Mouse (Mus musculus) gastrocnemius, postnatal 36 days (tissue): ENCODE data around the gene Prpf8. TPM values are rescaled to one million over a fixed set of nuclear protein-coding genes. Genes with fewer than 3 reads are reported as not detected.
A peak's percentile ranks its signal among the peaks of the same experiment; 100 is the strongest.
"Not testable (repeated sequence)": the region's sequence is repeated elsewhere in the genome, so short reads cannot be mapped to it uniquely, and the experiment has no call there.

Experiments
- DNase-seq, 2 experiments: peaks; one replicate each; pipeline ENCODE4 v3.0.0; 2022
- intact Hi-C: fragments of 180-260 bp; cut with DNase I; formaldehyde crosslinking; loops from one replicate; pipeline ENCODE4 v1.15.1; 2025
- long read RNA-seq, 2 experiments: library from polyadenylated mRNA; stranded (forward); transcript quantifications; one replicate each; pipeline ENCODE4 v2.0.0; 2021
- total RNA-seq, 2 experiments: library from RNA; stranded (reverse); gene quantifications; 2 replicates each; pipeline ENCODE4 v1.2.3; 2021

Gene Prpf8
- 10 to 100 TPM; 56.1 to 64.1 TPM for total RNA-seq
- long read RNA-seq, experiment 1, partial matches to known transcripts = 13 of 13 reads
- long read RNA-seq, experiment 1, other reads (novel, unspliced or antisense) = 0 of 13 reads
- long read RNA-seq, experiment 2, partial matches to known transcripts = 9 of 10 reads
- long read RNA-seq, experiment 2, other reads (novel, unspliced or antisense) = 1 of 10 reads

GRCm38 (mm10) chr11:75486601-75487285 lies at the start of gene Prpf8:
Prpf8 (plus strand) TSS chr11:75486816.
- intact Hi-C loops = no loop called here
- peak; percentile 93 to 96 for DNase-seq

DNA sequence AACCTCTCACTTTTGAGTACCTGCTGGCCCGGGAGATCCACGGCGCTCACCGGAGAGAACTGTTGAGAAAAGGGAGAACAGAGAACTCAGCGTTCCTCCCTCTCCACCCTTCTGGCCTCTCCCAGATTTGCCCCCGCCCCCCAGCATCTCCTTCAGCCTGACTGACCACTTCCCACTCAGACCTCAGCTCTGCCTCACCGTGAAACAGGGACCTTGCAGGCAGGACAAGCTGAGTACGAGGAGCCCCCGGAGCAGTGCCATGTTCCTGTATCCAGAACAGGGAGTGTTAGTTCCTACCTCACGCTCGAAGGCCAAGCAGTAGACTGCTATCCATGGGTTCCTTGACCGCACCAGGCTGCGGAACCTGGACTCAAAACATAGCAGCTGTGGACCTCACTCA lies 48.4 kb upstream of the Prpf8 start:
- DNase-seq = no peak
- intact Hi-C loops = no loop called here

DNA sequence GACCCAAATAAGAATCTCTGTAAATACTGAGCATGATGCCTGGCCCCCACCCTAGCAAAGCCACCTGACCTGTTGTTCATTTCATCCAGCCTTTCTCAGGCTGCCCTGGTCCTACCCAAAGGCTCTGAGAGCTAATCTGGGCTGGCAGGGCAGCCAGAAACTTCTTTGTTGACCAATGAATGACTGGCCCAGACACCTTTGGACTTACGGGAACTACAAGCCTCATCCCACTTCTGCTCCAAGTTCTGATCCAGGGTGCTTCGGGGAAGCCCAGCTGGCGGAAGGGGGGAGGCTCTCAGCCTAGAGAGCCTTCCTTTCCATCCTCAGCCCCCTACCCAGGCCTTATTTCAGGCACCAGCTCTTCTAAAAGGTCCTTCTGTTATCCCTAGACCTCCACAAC lies 47.8 kb upstream of the Prpf8 start:
- intact Hi-C loops = no loop called here
- no peak for DNase-seq

- no peak for DNase-seq
Observed at GRCm38 (mm10) chr11:75439363-75439762, 47.3 kb upstream of the Prpf8 start, which contains the start of gene Serpinf2. Serpinf2 (minus strand) TSS chr11:75439591.

DNA sequence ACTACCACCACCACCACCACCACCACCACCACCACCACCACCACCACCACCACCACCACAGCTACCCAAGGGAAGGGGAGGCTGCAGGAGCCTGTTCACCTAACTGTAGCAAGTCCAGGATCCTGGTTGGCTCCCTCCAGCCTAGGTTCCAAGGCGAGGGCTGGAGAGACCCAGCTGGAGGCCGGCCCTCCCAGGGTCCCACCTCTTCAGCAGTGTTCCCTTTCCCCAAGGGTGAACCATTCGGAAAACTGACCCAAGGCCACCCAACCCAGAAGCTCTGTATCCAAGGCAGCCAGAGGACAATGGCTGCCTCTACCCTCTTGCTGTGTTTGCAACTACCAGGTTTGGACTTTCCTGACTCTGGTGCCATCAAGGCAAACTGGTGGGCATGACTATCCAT lies 46.7 kb upstream of the Prpf8 start:
- intact Hi-C loops = no loop called here
- no peak for DNase-seq

More at GRCm38 (mm10) chr11:75439363-75439762, 47.3 kb upstream of the Prpf8 start, which contains the start of gene Serpinf2:
- intact Hi-C loops = no loop called here

DNA sequence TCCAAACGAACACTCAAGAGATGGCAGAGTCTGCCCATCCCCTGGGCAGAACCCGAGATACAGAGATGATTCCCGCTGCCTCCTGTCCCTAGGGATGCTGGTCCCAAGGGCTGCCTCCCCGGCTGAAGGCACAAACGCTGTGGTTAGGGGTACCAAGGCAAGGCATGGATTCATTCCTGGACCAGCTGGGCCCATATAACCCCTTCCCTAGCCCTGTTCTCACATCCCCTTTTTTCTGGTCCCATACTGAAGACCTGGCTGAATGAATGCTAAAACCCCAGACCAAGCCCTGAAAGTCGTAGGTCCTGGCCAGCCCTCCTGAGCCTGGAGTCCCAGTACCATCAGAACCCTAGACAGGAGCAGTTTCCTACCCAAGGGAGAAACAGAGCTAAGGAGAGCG lies 45.6 kb upstream of the Prpf8 start:
- intact Hi-C loops = no loop called here
- no peak for DNase-seq

- no peak for DNase-seq
- intact Hi-C loops = no loop called here
Observed at GRCm38 (mm10) chr11:75441601-75442000, 45.0 kb upstream of the Prpf8 start.

DNA sequence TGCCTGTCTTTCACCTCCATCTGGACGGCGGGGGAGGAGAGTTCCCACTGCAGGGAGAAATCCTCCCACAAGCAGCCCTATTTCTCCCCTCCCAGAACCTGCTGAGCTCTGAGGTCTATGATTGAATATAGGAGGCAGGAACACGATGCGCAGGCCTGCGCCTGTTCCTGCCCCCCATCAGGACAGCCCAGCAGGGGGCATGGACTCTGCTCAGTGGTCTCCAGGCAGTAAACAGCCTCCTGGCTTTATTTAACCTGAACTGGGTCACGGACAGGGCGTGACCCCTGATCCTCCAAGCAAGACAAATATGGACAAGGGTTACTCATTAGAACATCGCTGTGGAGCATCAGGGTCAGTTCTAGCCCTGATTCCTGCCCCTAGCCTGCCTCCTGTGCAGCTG lies 42.9 kb upstream of the Prpf8 start:
- DNase-seq = no peak
- intact Hi-C loops = no loop called here

DNA sequence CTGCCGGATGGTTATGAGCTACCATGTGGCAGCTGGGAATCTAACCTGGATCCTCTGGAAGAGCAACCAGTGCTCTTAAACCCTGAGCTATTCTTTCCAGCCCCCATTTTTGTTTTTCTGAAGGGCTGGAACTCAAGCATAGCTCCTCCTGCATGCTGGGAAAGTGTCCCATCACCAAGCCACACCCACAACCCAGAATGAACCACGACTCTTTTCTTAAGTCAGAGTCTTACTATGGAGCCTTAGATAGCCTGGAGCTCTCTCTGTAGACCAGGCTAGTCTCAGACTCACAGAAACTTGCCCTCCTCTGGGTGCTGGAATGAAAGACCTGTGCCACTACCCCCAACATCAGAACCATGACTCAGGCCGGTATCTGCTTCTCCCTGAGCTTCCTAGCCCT lies 38.0 kb upstream of the Prpf8 start:
- no peak for DNase-seq
- intact Hi-C loops = no loop called here

GRCm38 (mm10) chr11:75449695-75450094 lies 36.9 kb upstream of the Prpf8 start:
- DNase-seq = no peak
- intact Hi-C loops = loop anchor here (5.0 kb wide), 1 partner anchor 47 kb away; no protein-coding TSS in a partner anchor

DNA sequence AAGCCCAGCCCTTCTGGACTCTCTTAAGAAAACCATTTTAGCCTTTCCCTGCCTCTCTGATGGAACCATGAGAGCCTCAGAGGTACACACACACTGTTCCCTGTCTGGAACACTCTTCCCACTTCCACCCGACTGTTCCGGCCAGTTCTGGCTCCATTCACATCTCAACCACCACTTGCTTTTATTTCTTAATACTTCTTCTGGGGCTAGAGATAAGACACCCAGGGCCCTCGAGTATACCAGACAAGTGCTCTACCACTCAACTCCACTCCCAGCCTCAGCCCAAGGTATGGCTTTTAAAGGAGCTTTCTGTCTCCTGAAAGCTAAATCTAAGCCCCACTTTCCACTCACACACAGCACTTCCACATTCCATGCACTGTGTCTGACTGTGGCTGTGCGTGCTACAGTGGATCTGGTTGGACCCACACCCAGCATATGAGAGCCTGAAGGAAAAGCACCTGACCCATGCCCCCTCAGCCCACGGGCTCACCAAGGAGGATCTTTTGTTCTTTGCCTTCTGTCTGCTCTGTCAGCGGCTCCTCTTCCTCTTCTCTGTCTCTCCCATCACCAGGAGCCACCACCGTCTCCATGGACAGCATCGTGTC lies 36.2 kb upstream of the Prpf8 start:
- intact Hi-C loops = loop anchor here (5.0 kb wide), 1 partner anchor 48 kb away; no protein-coding TSS in a partner anchor
- DNase-seq = no peak

DNA sequence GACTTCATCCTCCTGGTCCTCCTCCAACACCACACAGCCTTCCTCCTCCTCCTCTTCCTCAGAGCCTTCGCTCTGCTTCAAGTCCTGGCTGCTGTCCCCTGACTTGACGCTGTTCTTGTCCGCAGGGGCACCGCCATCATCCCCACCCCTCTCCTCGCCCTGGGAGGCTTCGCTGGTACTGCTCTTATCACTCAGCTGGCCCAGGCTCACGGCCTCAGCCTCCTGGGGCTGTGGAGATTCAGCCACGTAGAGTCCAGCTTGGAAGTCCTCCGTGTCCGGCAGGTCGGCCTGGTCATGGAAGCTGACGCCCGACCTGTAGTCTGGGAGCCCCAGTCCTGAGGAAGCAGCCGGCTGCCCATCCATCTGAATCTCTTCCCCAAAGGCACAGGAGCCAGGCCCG lies 35.7 kb upstream of the Prpf8 start:
- intact Hi-C loops = loop anchor here (5.0 kb wide), 1 partner anchor 49 kb away; no protein-coding TSS in a partner anchor
- no peak for DNase-seq

DNA sequence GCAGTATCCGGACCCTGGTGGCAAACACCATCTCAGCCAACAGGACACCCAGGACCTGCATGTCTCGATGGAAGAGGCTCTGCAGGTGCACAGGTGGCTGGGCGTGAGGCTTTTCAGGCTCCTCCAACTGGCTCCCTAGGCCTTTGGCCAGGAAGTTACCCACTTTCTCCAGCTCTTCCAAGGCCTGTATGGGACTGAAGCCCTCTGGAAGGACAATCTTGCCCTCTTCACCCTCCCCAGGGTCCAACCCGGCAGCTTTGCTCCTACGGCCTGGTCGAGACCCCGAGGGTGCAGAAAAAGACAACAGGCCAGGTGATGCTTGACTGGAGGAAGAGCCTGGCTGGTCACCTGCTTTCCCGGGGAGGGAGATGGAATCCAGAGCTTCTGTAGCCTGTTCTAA lies 34.5 kb upstream of the Prpf8 start:
- intact Hi-C loops = loop anchor here (5.0 kb wide), 1 partner anchor 50 kb away; no protein-coding TSS in a partner anchor

DNA sequence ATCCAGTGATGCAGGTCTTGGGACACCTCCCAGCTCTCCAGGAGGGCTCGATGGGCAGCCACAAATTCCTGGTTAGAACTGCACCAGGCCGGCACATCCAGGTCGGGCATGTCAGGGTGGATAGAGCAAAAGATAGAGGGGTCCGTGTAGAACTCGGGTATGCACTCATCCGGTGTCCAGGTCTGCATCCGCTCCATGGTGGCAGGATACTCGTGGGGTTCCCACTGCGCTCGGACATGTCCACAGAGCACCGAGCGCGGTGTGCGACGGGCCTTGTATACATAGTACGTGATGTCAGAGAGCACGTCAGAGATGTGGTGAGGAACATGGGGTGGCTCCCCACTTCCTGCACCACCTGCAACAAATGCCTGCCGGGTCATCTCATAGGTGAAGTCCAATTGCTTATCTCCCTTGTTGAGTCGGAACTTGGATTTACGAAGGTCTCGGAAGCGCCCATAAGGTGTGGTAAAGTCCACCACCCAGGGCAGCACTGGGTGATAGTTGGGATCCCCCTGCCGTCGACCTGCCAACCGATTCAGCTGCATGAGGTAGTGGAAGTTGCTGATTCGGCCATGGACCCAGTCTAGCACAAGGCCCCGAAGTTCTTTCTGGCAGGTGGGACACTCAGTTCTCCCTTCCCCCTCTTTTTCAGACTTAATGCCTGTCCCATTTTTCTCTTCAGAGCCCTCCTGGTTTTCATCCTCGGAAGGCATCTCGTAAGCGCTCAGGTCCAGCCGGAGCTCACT lies 33.6 kb upstream of the Prpf8 start:
- no peak for DNase-seq
- intact Hi-C loops = loop anchor here (5.0 kb wide), 1 partner anchor 51 kb away; no protein-coding TSS in a partner anchor

More for the DNA sequence above, 34.5 kb upstream of the Prpf8 start:
- DNase-seq = no peak

GRCm38 (mm10) chr11:75453991-75454930 lies 32.4 kb upstream of the Prpf8 start, which contains the start of gene Wdr81:
Wdr81 (minus strand) TSS chr11:75454717.
- peak; percentile 79 to 83 for DNase-seq
- intact Hi-C loops = loop anchor here (5.0 kb wide), 1 partner anchor 52 kb away; no protein-coding TSS in a partner anchor

GRCm38 (mm10) chr11:75455041-75455736 lies 31.4 kb upstream of the Prpf8 start:
- DNase-seq = no peak
- intact Hi-C loops = no loop called here

DNA sequence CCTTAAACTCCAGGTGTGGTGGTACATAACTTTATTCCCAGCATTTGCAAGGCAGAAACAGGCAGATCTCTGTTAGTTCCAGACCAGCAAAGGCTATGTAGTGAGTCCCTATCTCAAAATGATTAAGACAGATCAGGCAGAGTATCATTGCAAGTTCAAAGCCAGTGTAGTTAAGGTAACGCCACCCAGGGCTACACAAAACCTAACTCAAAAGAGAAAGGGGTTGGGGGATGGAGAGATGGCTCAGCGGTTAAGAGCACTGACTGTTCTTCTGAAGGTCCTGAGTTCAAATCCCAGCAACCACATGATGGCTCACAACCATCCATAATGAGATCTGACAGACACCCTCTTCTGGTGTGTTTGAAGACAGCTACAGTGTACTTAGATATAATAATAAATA lies 30.6 kb upstream of the Prpf8 start:
- intact Hi-C loops, DNase-seq: not testable (repeated sequence)

- intact Hi-C loops = no loop called here
Observed at GRCm38 (mm10) chr11:75456440-75456871, 30.2 kb upstream of the Prpf8 start.

DNA sequence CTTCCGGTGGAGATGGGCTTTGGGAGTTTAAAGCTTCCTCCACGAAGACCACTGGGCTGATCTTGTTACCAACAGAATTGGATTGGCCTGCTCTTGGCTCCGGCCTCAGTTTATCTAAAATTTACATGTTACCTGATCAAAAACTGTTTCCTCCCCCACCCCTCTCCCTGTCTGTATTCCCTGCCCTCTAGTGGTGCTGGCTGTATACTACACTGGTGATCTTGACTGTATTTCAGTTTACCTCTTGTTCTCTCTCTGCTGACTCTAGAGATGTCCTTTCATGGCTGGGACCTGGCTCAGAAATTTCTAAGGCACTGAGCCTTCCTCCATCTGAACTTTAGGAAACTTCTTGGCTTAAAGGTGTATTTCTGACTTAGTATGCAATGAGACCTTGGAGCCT lies 28.4 kb upstream of the Prpf8 start:
- no peak for DNase-seq
- intact Hi-C loops = no loop called here

More at GRCm38 (mm10) chr11:75456440-75456871, 30.2 kb upstream of the Prpf8 start:
- no peak for DNase-seq
